Mouse (Mus musculus) limb, embryonic 12.5 days (tissue): ENCODE data around the gene Birc7. TPM values are rescaled to one million over a fixed set of nuclear protein-coding genes. Genes with fewer than 3 reads are reported as not detected.

Source experiments
- ATAC-seq: fragments of 200-750 bp; cut with Nextera tagmentation; 2 replicates; pipeline ENCODE4 v1.8.0; 2017; ENCODE audit warnings: low read depth, moderate TSS enrichment; ENCODE audit not compliant: insufficient number of reproducible peaks, insufficient read depth, low FRiP score, low TSS enrichment
- H3K27ac ChIP-seq: fragments of 300-500 bp; sonication (generic); 2 replicates; pipeline ENCODE4 v1.5.1; 2016; ENCODE audit warnings: mild to moderate bottlenecking, moderate library complexity
- H3K27me3 ChIP-seq: fragments of 300-500 bp; sonication (generic); 2 replicates; pipeline ENCODE4 v1.6.1; 2016; ENCODE audit warnings: mild to moderate bottlenecking, moderate library complexity
- H3K36me3 ChIP-seq: fragments of 300-500 bp; sonication (generic); 2 replicates; pipeline ENCODE4 v1.6.1; 2016; ENCODE audit warnings: mild to moderate bottlenecking, moderate library complexity
- H3K4me1 ChIP-seq: fragments of 300-500 bp; sonication (generic); replicated peaks from 2 replicates; pipeline ENCODE4 v1.6.1; 2016
- H3K4me2 ChIP-seq: fragments of 300-500 bp; sonication (generic); 2 replicates; pipeline ENCODE4 v1.6.1; 2016; ENCODE audit warnings: mild to moderate bottlenecking, moderate library complexity
- H3K4me3 ChIP-seq: fragments of 300-500 bp; sonication (generic); replicated peaks from 2 replicates; pipeline ENCODE4 v1.5.1; 2016; ENCODE audit warnings: mild to moderate bottlenecking
- H3K9ac ChIP-seq: fragments of 300-500 bp; sonication (generic); replicated peaks from 2 replicates; pipeline ENCODE4 v1.6.1; 2016; ENCODE audit warnings: mild to moderate bottlenecking, moderate library complexity
- H3K9me3 ChIP-seq: fragments of 300-500 bp; sonication (generic); 2 replicates; pipeline ENCODE4 v1.6.1; 2016; ENCODE audit warnings: mild to moderate bottlenecking, moderate library complexity
- WGBS: fragments of 180-500 bp; shearing (Covaris S2); methylation state at CpG from one replicate; pipeline ENCODE4 v1.1.7; 2016; 5-methylcytosine and 5-hydroxymethylcytosine counted together
- polyA plus RNA-seq: library from polyadenylated mRNA; unstranded; fragments of >200 nt; fragmentation: Nextera tagmentation; extraction: Ambion mirVana; gene quantifications from 2 replicates; pipeline ENCODE4 v1.2.1, GENCODE M21; 2016

The Birc7 gene
- polyA plus RNA-seq, 1 experiment from 2014 or later: not detected

- H3K4me2 ChIP-seq: no peak overlapping the region
- H3K36me3 ChIP-seq: peaks cover 89% of the 10 kb centered on the region
- H3K4me3 ChIP-seq: no peak overlapping the region
- H3K9ac ChIP-seq: no peak overlapping the region
- no peak for ATAC-seq
- H3K9me3 ChIP-seq: no peaks in the 10 kb centered on the region
- H3K27ac ChIP-seq: no peak overlapping the region
- WGBS: 95% methylated on average over 12 of the region's 12 CpGs
- H3K27me3 ChIP-seq: no peaks in the 10 kb centered on the region
- no peaks in the 10 kb centered on the region for H3K4me1 ChIP-seq
Observed at GRCm38 (mm10) chr2:180910928-180911327, 17.9 kb upstream of the Birc7 start.

DNA sequence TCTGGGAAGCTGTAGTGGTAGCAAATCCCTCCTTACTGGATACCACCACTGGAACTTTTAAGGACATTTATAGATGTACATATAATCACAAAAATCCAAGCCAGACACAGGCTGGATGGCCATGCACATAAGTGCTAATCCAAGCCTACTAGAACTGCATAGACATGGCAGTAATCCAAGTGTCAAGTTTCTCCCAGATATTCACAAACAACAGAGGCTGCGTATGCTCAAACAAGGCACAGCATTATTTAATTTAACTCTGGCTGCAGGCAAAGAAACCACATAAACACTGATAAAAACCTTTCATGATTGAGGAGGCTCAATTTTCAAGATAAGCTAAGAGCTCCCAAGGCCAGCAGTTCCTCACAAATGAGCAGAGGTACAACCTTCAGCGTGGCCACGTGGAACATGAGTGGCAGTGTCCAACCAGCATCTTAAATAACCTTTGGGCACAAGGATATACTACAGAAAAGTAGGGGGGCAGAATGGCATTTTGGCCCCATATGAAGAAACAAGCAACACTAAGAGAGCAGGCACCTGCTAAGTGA lies 12.9 kb upstream of the Birc7 start:
- H3K27me3 ChIP-seq: no peaks in the 10 kb centered on the region
- WGBS: 87% methylated on average over 3 of the region's 3 CpGs
- H3K4me1 ChIP-seq: peaks cover 13% of the 10 kb centered on the region
- H3K9ac ChIP-seq: no peak overlapping the region
- no peak overlapping the region for H3K27ac ChIP-seq
- no peaks in the 10 kb centered on the region for H3K9me3 ChIP-seq
- H3K4me3 ChIP-seq: no peak overlapping the region
- no peak overlapping the region for H3K4me2 ChIP-seq
- H3K36me3 ChIP-seq: peaks cover 78% of the 10 kb centered on the region
- ATAC-seq: no peak

DNA sequence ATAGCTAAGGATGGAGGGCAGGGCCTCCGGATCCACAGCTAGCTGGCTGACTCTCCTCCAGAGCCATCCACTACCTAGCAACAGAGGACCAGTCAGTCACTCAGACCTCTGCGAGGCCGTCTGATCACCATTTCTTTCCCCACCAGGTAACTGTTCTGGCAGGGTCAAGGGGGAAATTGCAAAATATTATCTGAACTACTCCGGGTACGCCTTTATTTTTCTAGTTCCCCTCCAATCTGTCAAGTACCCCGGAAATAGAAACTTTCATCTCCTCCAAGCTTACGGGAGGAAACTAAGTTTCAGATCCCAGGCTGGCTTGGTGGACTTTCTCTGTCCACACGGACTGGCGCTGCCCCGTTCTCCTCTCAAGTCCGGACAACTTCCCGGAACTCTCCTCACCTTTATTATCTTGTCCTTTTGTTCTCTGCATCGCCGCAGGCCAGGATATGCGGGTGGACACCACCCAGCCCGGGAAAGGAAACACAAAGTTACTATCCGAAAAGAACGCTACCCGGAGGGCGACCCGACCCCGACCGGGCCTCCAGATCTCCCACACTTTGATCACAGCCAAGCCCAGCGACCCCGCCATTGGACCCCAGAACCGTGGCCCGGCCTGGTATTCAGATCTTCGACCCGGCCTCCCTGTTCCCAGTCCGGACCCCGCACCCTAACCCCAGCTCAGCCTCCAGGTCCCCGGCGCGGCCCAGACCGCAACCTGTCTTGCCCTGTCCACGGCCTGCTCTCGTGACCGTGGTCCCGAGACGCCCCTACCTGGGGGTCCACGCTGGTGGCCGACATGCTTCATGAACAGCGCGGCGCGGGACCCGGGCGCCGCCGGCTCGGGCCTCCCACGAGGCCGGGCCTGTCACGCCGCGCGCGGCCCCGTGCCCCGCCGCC lies 8.7 kb upstream of the Birc7 start:
- peak; percentile 75 for ATAC-seq
- under 1% methylated on average over 61 of the region's 61 CpGs for WGBS
- peak overlapping the region; percentile 99 for H3K4me3 ChIP-seq
- peaks cover 18% of the 10 kb centered on the region for H3K4me1 ChIP-seq
- no peaks in the 10 kb centered on the region for H3K9me3 ChIP-seq
- H3K27me3 ChIP-seq: peaks cover 6% of the 10 kb centered on the region; the same call in 1 of the 2 replicates
- peak overlapping the region; percentile 97 for H3K9ac ChIP-seq
- H3K36me3 ChIP-seq: peaks cover 37% of the 10 kb centered on the region
- H3K27ac ChIP-seq: peak overlapping the region; percentile 50
- peak overlapping the region; percentile 75 for H3K4me2 ChIP-seq

GRCm38 (mm10) chr2:180920810-180921400 lies 7.9 kb upstream of the Birc7 start, which contains the start of gene Ythdf1:
Ythdf1 (minus strand) TSS chr2:180920949.
- Histone ChIP-seq H3K4me1 (peaks cover 18% of the 10 kb centered on the region), H3K9me3 (no peaks in the 10 kb centered on the region), H3K4me2 (peak within 1 kb of the TSS; percentile 75), H3K4me3 (peak within 1 kb of the TSS; percentile 99), H3K36me3 (peaks cover 30% of the 10 kb centered on the region), H3K27ac (peak within 1 kb of the TSS; percentile 50), H3K9ac (peak within 1 kb of the TSS; percentile 97), H3K27me3 (peaks cover 6% of the 10 kb centered on the region; the same call in 1 of the 2 replicates)
- peak; percentile 95 for ATAC-seq
- under 1% methylated on average over 53 of the region's 56 CpGs for WGBS

DNA sequence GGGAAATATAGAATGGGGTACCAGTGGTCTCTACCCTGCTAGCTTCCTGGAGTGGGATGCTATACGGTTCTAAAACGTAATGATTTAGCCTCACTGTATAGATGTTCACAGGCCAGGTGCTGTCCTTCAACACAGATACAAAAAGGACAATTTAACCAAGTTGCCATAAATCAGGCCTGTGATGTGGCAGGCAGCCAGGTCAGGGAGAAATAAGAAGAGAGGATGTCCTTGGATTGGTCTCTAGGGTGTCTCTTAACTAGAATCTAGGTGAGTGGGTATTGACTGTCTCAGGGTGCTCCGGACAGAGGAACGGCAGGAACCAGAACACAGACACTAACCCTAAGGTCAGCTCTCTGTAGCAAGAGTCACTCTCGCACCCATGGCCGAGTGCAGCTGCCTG lies 6.1 kb upstream of the Birc7 start:
- ATAC-seq: no peak
- H3K9ac ChIP-seq: no peak overlapping the region
- no peak overlapping the region for H3K4me3 ChIP-seq
- no peaks in the 10 kb centered on the region for H3K9me3 ChIP-seq
- WGBS: 91% methylated on average over 6 of the region's 6 CpGs
- H3K36me3 ChIP-seq: peaks cover 12% of the 10 kb centered on the region
- peaks cover 6% of the 10 kb centered on the region; the same call in 1 of the 2 replicates for H3K27me3 ChIP-seq
- H3K27ac ChIP-seq: no peak overlapping the region
- H3K4me2 ChIP-seq: no peak overlapping the region
- peaks cover 18% of the 10 kb centered on the region for H3K4me1 ChIP-seq

DNA sequence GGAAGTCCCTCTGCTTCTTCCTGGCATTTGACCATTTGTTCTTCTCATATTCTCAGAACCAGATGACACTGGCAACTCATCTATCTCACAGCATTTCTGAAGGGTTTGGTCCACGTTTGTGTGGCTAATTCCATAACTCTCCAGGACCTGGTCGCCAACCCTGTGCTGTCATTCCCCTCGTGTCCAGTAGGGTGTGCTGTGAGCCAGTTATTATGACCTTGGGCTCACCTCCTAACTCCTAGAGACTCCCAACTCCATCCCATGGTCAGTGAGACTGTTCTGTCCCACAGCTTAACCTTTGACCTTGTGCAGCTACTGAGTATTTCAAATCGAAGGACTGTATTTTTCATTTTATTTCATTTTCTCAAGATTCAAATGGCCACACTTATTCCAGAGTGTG lies 3.6 kb upstream of the Birc7 start:
- no peak for ATAC-seq
- 9% methylated on average over 4 of the region's 4 CpGs for WGBS
- Histone ChIP-seq H3K27me3 (peaks cover 6% of the 10 kb centered on the region), H3K9me3 (no peaks in the 10 kb centered on the region), H3K4me2 (no peak overlapping the region), H3K4me3 (no peak overlapping the region), H3K9ac (no peak overlapping the region), H3K27ac (no peak overlapping the region), H3K36me3 (no peaks in the 10 kb centered on the region), H3K4me1 (0 out of 2 replicates have a peak, but pooled peaks cover 5% of the 10 kb centered on the region)

DNA sequence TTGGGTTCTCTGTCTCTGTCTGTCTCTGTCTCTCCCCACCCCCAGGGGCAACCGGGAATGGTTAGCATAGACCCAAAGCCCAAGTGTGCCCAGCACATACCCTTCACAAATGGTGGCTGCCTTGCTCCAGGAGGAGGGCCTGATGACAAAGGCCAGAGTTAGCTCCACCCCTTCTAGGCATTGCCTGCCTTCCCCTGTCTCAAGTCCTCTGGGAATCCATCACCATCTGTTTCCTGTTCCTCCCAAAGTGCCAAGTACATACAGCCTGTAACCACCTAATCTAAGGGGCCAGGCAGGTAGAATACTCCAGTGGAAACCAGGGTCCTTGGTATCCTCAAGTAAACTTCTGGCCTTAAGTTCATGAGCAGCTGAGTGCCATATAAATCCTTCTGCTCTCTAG lies 3.6 kb downstream of the Birc7 start:
- no peaks in the 10 kb centered on the region for H3K9me3 ChIP-seq
- H3K36me3 ChIP-seq: no peaks in the 10 kb centered on the region
- H3K4me2 ChIP-seq: no peak overlapping the region
- WGBS: 56% methylated on average over 1 of the region's 1 CpGs
- ATAC-seq: no peak
- H3K27ac ChIP-seq: no peak overlapping the region
- H3K27me3 ChIP-seq: no peaks in the 10 kb centered on the region; the same call in 1 of the 2 replicates
- no peaks in the 10 kb centered on the region for H3K4me1 ChIP-seq
- H3K4me3 ChIP-seq: no peak overlapping the region
- H3K9ac ChIP-seq: no peak overlapping the region

DNA sequence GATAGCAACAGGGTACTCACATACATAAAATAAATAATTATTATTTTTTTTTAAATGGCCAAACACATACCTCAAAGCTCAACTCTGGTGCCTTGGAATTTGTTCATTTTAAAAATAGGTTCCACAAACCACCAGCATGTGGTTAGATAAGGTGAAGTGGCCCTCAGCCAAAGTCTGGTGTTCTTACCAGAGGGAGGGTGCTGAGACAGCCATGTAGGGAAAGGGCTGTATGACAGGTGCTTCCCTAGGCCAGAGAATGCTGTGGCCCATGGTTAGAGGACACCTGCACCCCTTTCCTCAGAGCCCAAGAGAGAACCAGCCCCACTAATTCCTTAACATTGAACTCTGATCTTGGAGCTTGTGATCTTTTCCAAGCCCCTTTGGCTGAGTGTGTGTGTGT lies 11.4 kb downstream of the Birc7 start:
- Histone ChIP-seq H3K4me1 (no peaks in the 10 kb centered on the region), H3K4me2 (no peak overlapping the region), H3K9me3 (no peaks in the 10 kb centered on the region), H3K9ac (no peak overlapping the region), H3K27ac (no peak overlapping the region), H3K4me3 (no peak overlapping the region), H3K27me3 (peaks cover 3% of the 10 kb centered on the region; the same call in 1 of the 2 replicates), H3K36me3 (no peaks in the 10 kb centered on the region)
- ATAC-seq: no peak

- Histone ChIP-seq H3K4me2 (no peak overlapping the region), H3K4me3 (no peak overlapping the region), H3K27me3 (peaks cover 3% of the 10 kb centered on the region; the same call in 1 of the 2 replicates), H3K4me1 (no peaks in the 10 kb centered on the region), H3K9me3 (no peaks in the 10 kb centered on the region), H3K27ac (no peak overlapping the region), H3K9ac (no peak overlapping the region), H3K36me3 (no peaks in the 10 kb centered on the region)
- no peak for ATAC-seq
Observed at GRCm38 (mm10) chr2:180941869-180942268, 13.0 kb downstream of the Birc7 start.

GRCm38 (mm10) chr2:180949947-180950346 lies 21.1 kb downstream of the Birc7 start:
- 30% methylated on average over 1 of the region's 1 CpGs for WGBS
- Histone ChIP-seq H3K9ac (no peak overlapping the region), H3K27me3 (peaks cover 43% of the 10 kb centered on the region), H3K4me1 (peaks cover 17% of the 10 kb centered on the region), H3K36me3 (no peaks in the 10 kb centered on the region), H3K9me3 (no peaks in the 10 kb centered on the region), H3K27ac (no peak overlapping the region), H3K4me2 (no peak overlapping the region), H3K4me3 (no peak overlapping the region)
- no peak for ATAC-seq

GRCm38 (mm10) chr2:180952731-180953171 lies 23.9 kb downstream of the Birc7 start:
- Histone ChIP-seq H3K9me3 (no peaks in the 10 kb centered on the region), H3K9ac (no peak overlapping the region), H3K4me1 (peaks cover 18% of the 10 kb centered on the region), H3K4me2 (peak overlapping the region; percentile 19; the same call in 1 of the 2 replicates), H3K27ac (no peak overlapping the region), H3K4me3 (no peak overlapping the region), H3K36me3 (no peaks in the 10 kb centered on the region), H3K27me3 (peaks cover 57% of the 10 kb centered on the region)
- ATAC-seq: no peak
- 17% methylated on average over 9 of the region's 9 CpGs for WGBS
